Mouse (Mus musculus): Measurements from ENCODE around the gene Zfp663.
A peak's percentile ranks its signal among the peaks of the same experiment; 100 is the strongest.

DNA sequence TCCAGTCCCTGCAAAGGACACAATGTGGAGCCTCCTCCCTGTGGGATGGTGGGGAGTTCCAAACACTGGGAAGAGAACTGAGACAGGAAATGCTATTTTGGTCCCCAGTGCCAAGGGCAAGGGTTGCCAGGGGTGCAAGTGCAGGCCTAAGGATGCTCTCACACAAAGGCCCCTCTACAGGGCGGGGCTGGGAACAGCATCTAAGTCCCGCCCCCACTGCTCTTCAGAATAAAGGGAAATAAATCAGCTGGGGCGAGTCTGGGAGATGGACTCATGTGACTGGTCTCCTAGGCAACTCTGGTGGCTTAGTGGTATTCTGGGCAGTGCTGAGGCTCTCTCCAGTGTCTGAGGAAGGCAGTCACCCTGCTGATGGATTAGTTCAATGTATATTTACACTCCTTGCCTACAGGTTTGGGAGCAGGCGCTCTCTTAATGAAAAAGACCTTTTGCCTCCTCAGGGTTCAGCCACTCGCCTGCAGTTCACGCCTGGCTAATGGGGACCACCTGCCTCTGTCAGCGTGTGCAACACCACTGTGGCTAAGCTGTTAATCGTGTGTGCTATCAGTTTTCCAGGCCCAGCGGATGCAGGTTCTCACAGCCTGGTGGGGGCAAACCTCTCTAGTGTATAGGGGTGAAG, 51.6 kb downstream of the Zfp663 start:
- peak; percentile 83 for TF ChIP-seq POLR2A (IDR thresholded peaks at IDR 0.05; ENCODE audit: extremely low read depth, insufficient read depth, low read length)
- no peak for TF ChIP-seq CTCF (IDR thresholded peaks at IDR 0.05; ENCODE audit: extremely low read depth, insufficient read depth, low read length)
